Mouse (Mus musculus): ENCODE data around the gene Pcgf2. TPM values are rescaled to one million over a fixed set of nuclear protein-coding genes. Genes with fewer than 3 reads are reported as not detected.

Gene Pcgf2
- polyA plus RNA-seq, 1 experiment from 2014 or later: 18.6 TPM

DNA sequence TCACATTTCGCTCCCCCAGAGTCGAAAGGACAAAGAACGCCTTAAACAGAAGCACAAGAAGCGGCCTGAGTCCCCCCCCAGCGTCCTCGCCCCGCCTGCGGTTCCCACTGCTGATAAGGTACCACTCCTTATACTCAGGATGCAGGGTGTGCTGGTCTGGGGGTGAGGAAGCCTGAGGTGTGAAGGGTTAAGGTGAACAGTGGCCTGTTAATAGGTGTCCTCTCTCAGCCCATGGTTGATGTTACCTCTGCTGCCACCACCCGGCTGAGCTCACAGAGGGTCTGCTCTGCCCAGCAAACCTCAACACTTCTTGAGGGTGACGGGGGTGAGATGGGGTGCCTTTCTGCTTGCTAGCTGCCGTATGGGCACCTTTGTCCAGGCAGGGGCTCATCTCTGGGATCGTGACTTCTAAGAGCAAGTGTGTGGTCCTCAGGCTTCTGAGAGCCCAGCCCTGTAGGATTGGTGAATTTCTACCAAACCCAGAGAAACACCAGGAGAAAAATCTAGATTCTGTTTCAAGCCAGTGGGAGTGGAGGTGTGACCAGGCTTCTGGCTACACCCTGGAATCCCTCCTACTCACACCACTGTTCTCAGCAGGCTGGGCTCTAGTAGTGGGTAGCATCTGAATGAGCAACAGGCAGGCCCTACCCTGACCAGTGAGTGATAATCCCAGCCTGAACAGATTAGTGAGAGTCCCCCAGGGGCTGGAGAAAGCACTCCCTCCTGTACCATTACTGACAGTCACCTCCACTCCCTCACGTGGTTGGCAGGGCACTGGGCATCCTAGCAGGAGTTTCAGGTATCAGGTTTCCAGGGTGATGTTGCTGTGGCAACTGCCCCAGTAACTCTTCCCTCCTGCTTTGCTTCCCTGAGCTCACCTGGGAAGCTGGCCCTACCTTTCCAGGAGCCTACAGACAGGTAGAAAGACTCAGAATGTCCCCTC, 29.8 kb downstream of the Pcgf2 start:
- 66% methylated on average over 13 of the region's 13 CpGs for whole genome bisulfite sequencing
- H3K27me3 ChIP-seq (ENCODE audit: low read depth, poor library complexity, severe bottlenecking): 0 out of 2 replicates have a peak, but pooled peaks cover 4% of the 10 kb centered on the region
- H3K4me1 ChIP-seq: peaks cover 43% of the 10 kb centered on the region
- no peaks in the 10 kb centered on the region; the same call in 1 of the 2 replicates for H3K9me3 ChIP-seq (replicated peaks)
- H3K36me3 ChIP-seq: peaks cover 100% of the 10 kb centered on the region
- no peak overlapping the region for H3K27ac ChIP-seq (replicated peaks)
- H3K4me3 ChIP-seq: no peak overlapping the region
- no peak for DNase-seq (ENCODE audit: low spot score)

DNA sequence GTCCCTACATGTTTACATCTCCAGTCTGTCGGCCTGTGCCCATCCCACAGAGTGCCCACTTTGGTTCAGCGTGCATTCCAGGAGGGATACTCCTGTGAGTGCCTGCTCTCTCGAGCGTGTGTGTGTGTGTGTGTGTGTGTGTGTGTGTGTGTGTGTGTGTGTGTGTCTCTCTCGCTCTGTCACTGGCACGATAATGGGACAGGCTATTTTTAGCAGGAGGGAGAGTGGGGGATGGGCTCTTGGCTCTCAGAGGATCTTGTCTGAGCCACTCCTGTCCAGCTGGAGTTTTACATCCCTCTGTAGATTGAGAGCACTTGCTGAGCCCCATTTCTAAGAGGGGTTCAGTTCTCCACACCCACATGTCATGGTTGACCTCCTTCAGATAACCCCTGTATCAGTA, 30.5 kb downstream of the Pcgf2 start:
- 45% methylated on average over 6 of the region's 6 CpGs for WGBS
- Histone ChIP-seq H3K4me1 (peaks cover 50% of the 10 kb centered on the region), H3K9me3 (replicated peaks) (no peaks in the 10 kb centered on the region; the same call in 1 of the 2 replicates), H3K4me3 (no peak overlapping the region), H3K27me3 (ENCODE audit: low read depth, poor library complexity, severe bottlenecking) (0 out of 2 replicates have a peak, but pooled peaks cover 1% of the 10 kb centered on the region), H3K36me3 (peaks cover 100% of the 10 kb centered on the region), H3K27ac (replicated peaks) (peak overlapping the region; percentile 46; the same call in 1 of the 2 replicates)
- no peak for DNase-seq (ENCODE audit: low spot score)

DNA sequence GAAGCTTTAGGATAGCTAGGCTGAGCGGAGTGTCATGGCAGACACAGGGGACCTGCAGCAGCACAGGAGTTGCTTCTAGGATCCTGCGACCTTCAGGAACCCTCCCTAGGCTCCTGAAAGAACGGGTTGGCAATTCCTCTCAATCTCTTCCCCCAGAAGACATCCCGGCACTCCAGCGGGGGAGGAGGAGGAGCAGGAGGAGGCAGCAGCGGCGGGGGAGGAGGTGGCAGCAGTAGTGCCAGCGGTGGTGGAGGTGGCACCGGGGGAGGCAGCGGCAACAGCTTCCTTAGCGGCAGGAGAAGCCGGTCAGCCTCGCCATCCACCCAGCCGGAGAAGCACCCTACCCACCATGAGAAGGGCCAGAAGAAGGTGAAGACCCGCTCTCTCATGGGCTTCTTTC, 31.0 kb downstream of the Pcgf2 start:
- WGBS: 53% methylated on average over 15 of the region's 15 CpGs
- Histone ChIP-seq H3K4me3 (peak overlapping the region; percentile 24; the same call in 1 of the 2 replicates), H3K4me1 (peaks cover 55% of the 10 kb centered on the region), H3K27ac (replicated peaks) (peak overlapping the region; percentile 46; the same call in 1 of the 2 replicates), H3K9me3 (replicated peaks) (no peaks in the 10 kb centered on the region; the same call in 1 of the 2 replicates), H3K36me3 (peaks cover 96% of the 10 kb centered on the region), H3K27me3 (ENCODE audit: low read depth, poor library complexity, severe bottlenecking) (no peaks in the 10 kb centered on the region)
- DNase-seq (ENCODE audit: low spot score): no peak

DNA sequence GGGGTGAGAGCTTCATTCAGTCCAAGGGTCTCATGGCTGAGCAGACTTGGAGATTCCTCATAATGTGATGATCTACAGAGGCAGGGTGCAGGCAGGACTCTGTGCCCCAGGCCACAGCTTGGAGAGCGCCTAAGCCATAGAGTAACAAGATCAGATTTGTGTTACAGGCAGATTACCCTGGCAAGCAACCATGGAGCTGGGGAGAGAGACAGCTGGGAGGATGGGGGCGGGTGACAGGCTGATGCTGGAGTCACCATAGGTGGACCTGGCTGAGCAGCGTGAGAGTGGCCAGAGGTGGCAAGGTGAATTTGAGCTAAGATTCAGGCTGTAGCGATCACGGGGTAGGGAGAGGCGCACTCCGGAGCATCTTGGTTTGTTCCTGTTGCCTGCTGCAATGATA, 32.1 kb downstream of the Pcgf2 start:
- WGBS: 91% methylated on average over 7 of the region's 7 CpGs
- DNase-seq (ENCODE audit: low spot score): no peak
- Histone ChIP-seq H3K4me3 (no peak overlapping the region), H3K4me1 (peaks cover 63% of the 10 kb centered on the region), H3K36me3 (peaks cover 85% of the 10 kb centered on the region), H3K9me3 (replicated peaks) (no peaks in the 10 kb centered on the region; the same call in 1 of the 2 replicates), H3K27me3 (ENCODE audit: low read depth, poor library complexity, severe bottlenecking) (no peaks in the 10 kb centered on the region), H3K27ac (replicated peaks) (no peak overlapping the region)

DNA sequence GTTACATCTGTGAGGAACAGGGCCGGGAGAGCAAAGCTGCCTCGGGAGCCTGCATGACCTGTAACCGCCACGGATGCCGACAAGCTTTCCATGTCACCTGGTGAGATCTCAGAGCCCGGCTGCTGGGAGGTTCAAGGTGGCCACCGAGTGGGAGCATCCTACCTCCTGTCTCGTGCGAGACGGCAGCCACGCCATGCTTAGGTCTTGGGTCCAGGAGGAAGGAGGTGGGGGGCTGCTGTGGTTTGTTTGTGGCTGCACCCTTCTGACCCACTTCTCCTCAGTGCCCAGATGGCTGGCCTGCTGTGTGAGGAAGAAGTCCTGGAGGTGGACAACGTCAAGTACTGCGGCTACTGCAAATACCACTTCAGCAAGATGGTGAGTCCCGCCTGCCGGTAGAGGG, 33.5 kb downstream of the Pcgf2 start:
- Histone ChIP-seq H3K4me3 (no peak overlapping the region), H3K36me3 (peaks cover 71% of the 10 kb centered on the region), H3K27me3 (ENCODE audit: low read depth, poor library complexity, severe bottlenecking) (peaks cover 9% of the 10 kb centered on the region), H3K9me3 (replicated peaks) (no peaks in the 10 kb centered on the region; the same call in 1 of the 2 replicates), H3K27ac (replicated peaks) (no peak overlapping the region), H3K4me1 (peaks cover 69% of the 10 kb centered on the region)
- DNase-seq (ENCODE audit: low spot score): no peak
- 94% methylated on average over 15 of the region's 15 CpGs for WGBS

DNA sequence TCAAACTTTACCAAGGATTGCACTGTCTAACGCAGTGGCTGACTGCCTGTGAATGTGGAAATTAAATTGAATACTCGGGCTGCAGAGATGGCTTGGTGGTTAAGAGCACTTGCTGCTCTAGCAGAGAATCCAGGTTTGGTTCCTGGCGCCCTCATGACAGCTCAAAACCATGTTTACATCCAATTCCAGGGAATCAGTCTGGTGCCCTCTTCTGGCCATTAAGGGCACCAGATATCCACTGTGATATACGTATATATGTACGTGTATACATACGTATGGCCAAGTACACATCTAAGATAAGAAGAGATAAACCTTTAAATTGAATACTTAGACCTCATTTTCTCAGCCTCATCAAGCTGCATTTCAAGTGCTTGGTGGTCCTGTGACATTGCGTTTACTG, 34.1 kb downstream of the Pcgf2 start:
- no peak for DNase-seq (ENCODE audit: low spot score)
- Histone ChIP-seq H3K27ac (replicated peaks) (no peak overlapping the region), H3K9me3 (replicated peaks) (no peaks in the 10 kb centered on the region; the same call in 1 of the 2 replicates), H3K36me3 (peaks cover 65% of the 10 kb centered on the region), H3K4me3 (peak overlapping the region; percentile 95; the same call in 1 of the 2 replicates), H3K27me3 (ENCODE audit: low read depth, poor library complexity, severe bottlenecking) (peaks cover 15% of the 10 kb centered on the region), H3K4me1 (peaks cover 73% of the 10 kb centered on the region)
- WGBS: 92% methylated on average over 7 of the region's 7 CpGs

DNA sequence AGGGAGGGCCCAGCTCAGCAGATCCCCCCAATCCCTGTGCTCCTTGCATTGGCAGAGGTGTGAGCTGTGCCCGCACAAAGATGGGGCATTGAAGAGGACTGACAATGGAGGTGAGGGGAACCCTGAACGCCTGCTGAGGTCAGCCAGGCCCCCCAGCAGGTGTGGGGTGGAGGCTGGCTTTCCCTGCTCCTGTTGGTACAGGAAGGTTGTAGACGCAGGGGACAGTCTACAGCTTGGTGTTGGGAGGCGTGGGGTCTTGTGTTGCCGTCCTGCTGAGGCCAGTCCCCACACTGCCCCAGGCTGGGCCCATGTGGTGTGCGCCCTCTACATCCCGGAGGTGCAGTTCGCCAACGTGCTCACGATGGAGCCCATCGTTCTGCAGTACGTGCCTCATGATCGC, 34.9 kb downstream of the Pcgf2 start:
- peaks cover 22% of the 10 kb centered on the region for H3K27me3 ChIP-seq (ENCODE audit: low read depth, poor library complexity, severe bottlenecking)
- H3K4me1 ChIP-seq: peaks cover 74% of the 10 kb centered on the region
- peaks cover 57% of the 10 kb centered on the region for H3K36me3 ChIP-seq
- H3K9me3 ChIP-seq (replicated peaks): no peaks in the 10 kb centered on the region; the same call in 1 of the 2 replicates
- H3K4me3 ChIP-seq: peak overlapping the region; percentile 95
- 92% methylated on average over 13 of the region's 13 CpGs for WGBS
- H3K27ac ChIP-seq (replicated peaks): no peak overlapping the region
- DNase-seq (ENCODE audit: low spot score): no peak

DNA sequence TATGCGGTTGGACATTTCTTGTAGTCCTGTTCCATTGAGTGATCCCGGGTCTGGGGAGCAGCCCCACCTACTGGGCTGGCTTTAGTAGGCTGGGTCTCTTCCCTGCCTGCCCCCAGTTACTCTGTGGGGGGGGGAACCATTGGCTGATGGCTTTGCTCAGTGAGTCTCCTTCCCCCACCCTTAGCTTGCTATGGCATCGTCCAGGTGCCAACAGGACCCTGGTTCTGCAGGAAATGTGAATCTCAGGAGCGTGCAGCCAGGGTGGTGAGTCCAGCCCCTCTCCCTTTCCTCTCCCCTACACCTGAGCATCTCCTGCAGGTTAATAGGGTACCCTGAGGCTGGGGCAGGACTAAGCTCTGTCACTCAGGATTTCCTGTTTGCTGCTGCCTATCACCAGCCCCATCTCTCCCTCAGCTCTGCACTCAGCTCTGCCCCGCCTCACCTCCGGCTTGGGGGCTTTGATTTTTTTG, 35.5 kb downstream of the Pcgf2 start:
- WGBS: 29% methylated on average over 6 of the region's 6 CpGs
- no peaks in the 10 kb centered on the region; the same call in 1 of the 2 replicates for H3K9me3 ChIP-seq (replicated peaks)
- H3K36me3 ChIP-seq: peaks cover 51% of the 10 kb centered on the region
- H3K4me3 ChIP-seq: peak overlapping the region; percentile 95
- peaks cover 24% of the 10 kb centered on the region for H3K27me3 ChIP-seq (ENCODE audit: low read depth, poor library complexity, severe bottlenecking)
- H3K27ac ChIP-seq (replicated peaks): peak overlapping the region; percentile 95
- peaks cover 74% of the 10 kb centered on the region for H3K4me1 ChIP-seq
- no peak for DNase-seq (ENCODE audit: low spot score)

DNA sequence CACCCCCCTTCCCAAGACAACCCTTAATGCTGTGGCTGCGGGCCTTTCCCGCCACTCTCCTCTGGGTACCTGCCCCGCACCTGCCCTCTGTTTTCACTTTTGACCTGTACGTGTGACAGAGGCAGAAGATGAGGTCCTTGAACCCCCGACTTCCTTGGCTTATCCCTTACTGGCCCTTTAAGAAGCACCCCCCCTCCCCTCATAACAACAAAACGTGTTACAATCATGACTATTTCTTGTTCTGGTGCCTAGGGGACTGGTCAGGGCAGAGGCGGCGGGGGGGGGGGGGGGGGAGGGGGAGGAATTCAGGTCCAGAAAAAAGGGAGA, 36.0 kb downstream of the Pcgf2 start:
- Histone ChIP-seq H3K27ac (replicated peaks) (peak overlapping the region; percentile 95), H3K4me1 (peaks cover 74% of the 10 kb centered on the region), H3K36me3 (peaks cover 46% of the 10 kb centered on the region), H3K9me3 (replicated peaks) (no peaks in the 10 kb centered on the region; the same call in 1 of the 2 replicates), H3K4me3 (peak overlapping the region; percentile 95), H3K27me3 (ENCODE audit: low read depth, poor library complexity, severe bottlenecking) (peaks cover 28% of the 10 kb centered on the region)
- WGBS: 1% methylated on average over 6 of the region's 8 CpGs
- DNase-seq (ENCODE audit: low spot score): no peak

DNA sequence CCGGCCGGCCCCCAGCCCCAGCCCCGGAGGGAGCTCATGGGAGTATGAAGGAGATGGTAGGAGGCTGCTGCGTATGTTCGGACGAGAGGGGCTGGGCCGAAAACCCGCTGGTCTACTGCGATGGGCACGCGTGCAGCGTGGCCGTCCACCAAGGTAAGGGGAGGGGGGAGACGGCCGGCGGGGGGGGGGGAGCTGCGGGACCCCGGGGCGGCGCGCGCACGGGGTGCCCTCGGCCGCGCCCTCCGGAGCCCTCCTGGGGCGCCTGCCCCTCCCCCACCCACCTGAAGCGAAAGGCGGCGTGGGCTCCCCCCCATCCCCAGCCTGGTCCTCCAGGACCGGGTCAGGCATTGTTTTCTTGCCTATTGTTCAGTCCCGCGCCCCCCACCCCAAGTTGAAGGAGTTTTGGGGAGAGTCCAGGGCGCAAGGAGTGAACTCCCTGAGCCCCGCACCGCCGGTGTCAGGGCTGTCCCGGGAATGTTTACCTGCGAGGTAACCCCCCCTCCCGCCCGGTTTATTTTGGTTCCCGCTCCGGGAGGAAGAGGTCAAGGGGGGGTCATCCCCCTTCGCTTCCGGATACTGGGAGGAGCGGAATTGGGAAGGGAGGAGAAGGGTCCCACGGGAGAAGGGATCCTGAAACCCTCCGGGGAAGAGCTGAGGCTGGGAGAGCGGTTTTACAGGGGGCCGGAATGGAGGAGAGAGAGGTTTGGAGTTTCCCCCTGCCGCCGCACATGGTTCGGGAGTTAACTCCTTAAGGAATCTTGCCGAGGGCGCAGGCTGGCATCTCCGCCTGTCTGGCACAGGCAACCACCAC, 36.6 kb downstream of the Pcgf2 start:
- Histone ChIP-seq H3K4me1 (peaks cover 74% of the 10 kb centered on the region), H3K36me3 (peaks cover 40% of the 10 kb centered on the region), H3K4me3 (peak overlapping the region; percentile 95), H3K27ac (replicated peaks) (peak overlapping the region; percentile 95), H3K27me3 (ENCODE audit: low read depth, poor library complexity, severe bottlenecking) (peaks cover 33% of the 10 kb centered on the region), H3K9me3 (replicated peaks) (no peaks in the 10 kb centered on the region; the same call in 1 of the 2 replicates)
- DNase-seq (ENCODE audit: low spot score): peak; percentile 68
- WGBS: under 1% methylated on average over 44 of the region's 57 CpGs

DNA sequence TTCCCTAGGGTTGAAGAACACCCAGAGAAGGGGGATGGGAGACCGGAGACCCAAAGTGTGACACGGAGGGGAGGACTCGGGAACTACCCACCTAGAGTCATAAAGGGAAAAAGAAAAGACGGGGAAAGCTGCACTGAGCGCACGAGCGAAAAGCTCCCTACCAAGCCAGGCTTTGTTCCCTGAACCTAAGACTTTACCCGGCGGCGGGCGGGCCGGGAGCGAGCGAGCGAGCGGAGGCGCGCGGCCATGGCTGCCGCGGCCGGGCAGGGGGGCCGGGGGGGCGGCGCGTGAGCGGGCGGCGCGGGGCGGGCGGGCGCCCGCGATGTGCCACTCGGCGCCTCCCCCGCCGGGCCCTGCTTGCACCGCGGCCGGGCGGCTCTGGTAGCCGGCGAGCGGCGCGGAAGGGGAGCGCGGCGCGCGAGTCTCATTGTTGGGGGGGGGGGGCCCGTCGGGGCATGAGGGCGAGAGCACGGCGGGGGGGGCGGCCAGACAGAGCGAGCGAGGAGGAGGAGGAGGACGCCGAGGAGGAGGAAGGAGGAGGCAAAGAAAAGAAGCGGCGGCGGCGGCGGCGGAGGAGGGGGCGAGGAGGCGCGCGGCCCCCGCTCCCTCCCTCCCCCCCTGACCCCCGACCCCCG, 37.3 kb downstream of the Pcgf2 start, which contains the start of gene Mllt6:
Gene Mllt6 (plus strand): TSS at position 522 of the 635 bp plus-strand sequence.
- Histone ChIP-seq H3K9me3 (replicated peaks) (no peaks in the 10 kb centered on the region; the same call in 1 of the 2 replicates), H3K36me3 (peaks cover 33% of the 10 kb centered on the region), H3K4me1 (peaks cover 68% of the 10 kb centered on the region), H3K27me3 (ENCODE audit: low read depth, poor library complexity, severe bottlenecking) (peaks cover 40% of the 10 kb centered on the region), H3K27ac (replicated peaks) (peak within 1 kb of the TSS; percentile 95), H3K4me3 (peak within 1 kb of the TSS; percentile 95)
- DNase-seq (ENCODE audit: low spot score): peak; percentile 83
- WGBS: 1% methylated on average over 35 of the region's 76 CpGs
